Mouse (Mus musculus): ENCODE results near the gene Crls1. TPM values are rescaled to one million over a fixed set of nuclear protein-coding genes. Genes with fewer than 3 reads are reported as not detected.
A peak's percentile ranks its signal among the peaks of the same experiment; 100 is the strongest.

Crls1 gene
- polyA plus RNA-seq, 1 experiment, result 28.3 TPM

GRCm38 (mm10) chr2:132880844-132881645, 34.6 kb downstream of the Crls1 start, which contains the start of gene Lrrn4:
Lrrn4 (minus strand) TSS chr2:132880891.
- Histone ChIP-seq H3K27ac (ENCODE audit: insufficient read depth, low read length) (no peak within 1 kb of the TSS), H3K4me1 (ENCODE audit: control insufficient read depth, insufficient read depth, low read length) (no peaks in the 10 kb centered on the region), H3K4me3 (ENCODE audit: insufficient read depth, low read length) (peak within 1 kb of the TSS; percentile 44; the same call in 1 of the 2 replicates)
- no peak for TF ChIP-seq POLR2A (IDR thresholded peaks at IDR 0.05; ENCODE audit: extremely low read depth, insufficient read depth, low read length)
- TF ChIP-seq CTCF (IDR thresholded peaks at IDR 0.05; ENCODE audit: extremely low read depth, insufficient read depth, low read length), result no peak

- H3K27ac ChIP-seq (ENCODE audit: insufficient read depth, low read length), result no peak overlapping the region
- no peak overlapping the region for H3K4me3 ChIP-seq (ENCODE audit: insufficient read depth, low read length)
- TF ChIP-seq CTCF (IDR thresholded peaks at IDR 0.05; ENCODE audit: extremely low read depth, insufficient read depth, low read length) (no peak), POLR2A (IDR thresholded peaks at IDR 0.05; ENCODE audit: extremely low read depth, insufficient read depth, low read length) (no peak)
- no peaks in the 10 kb centered on the region for H3K4me1 ChIP-seq (ENCODE audit: control insufficient read depth, insufficient read depth, low read length)
These were observed 38.0 kb downstream of the Crls1 start for GRCm38 (mm10) chr2:132884303-132884967.

- no peak overlapping the region for H3K4me3 ChIP-seq (ENCODE audit: insufficient read depth, low read length)
- TF ChIP-seq CTCF (IDR thresholded peaks at IDR 0.05; ENCODE audit: extremely low read depth, insufficient read depth, low read length) (no peak), POLR2A (IDR thresholded peaks at IDR 0.05; ENCODE audit: extremely low read depth, insufficient read depth, low read length) (no peak)
- no peaks in the 10 kb centered on the region for H3K4me1 ChIP-seq (ENCODE audit: control insufficient read depth, insufficient read depth, low read length)
- no peak overlapping the region for H3K27ac ChIP-seq (ENCODE audit: insufficient read depth, low read length)
These were observed 38.8 kb downstream of the Crls1 start for GRCm38 (mm10) chr2:132885312-132885711.

- Histone ChIP-seq H3K27ac (ENCODE audit: insufficient read depth, low read length) (no peak overlapping the region), H3K4me1 (ENCODE audit: control insufficient read depth, insufficient read depth, low read length) (peaks cover 2% of the 10 kb centered on the region; the same call in 1 of the 2 replicates), H3K4me3 (ENCODE audit: insufficient read depth, low read length) (no peak overlapping the region)
- TF ChIP-seq CTCF (IDR thresholded peaks at IDR 0.05; ENCODE audit: extremely low read depth, insufficient read depth, low read length) (no peak), POLR2A (IDR thresholded peaks at IDR 0.05; ENCODE audit: extremely low read depth, insufficient read depth, low read length) (no peak)
These were observed 47.4 kb downstream of the Crls1 start for GRCm38 (mm10) chr2:132893826-132894225.

- Histone ChIP-seq H3K27ac (ENCODE audit: insufficient read depth, low read length) (no peak overlapping the region), H3K4me3 (ENCODE audit: insufficient read depth, low read length) (no peak overlapping the region), H3K4me1 (ENCODE audit: control insufficient read depth, insufficient read depth, low read length) (peaks cover 2% of the 10 kb centered on the region; the same call in 1 of the 2 replicates)
- TF ChIP-seq POLR2A (IDR thresholded peaks at IDR 0.05; ENCODE audit: extremely low read depth, insufficient read depth, low read length) (no peak), CTCF (IDR thresholded peaks at IDR 0.05; ENCODE audit: extremely low read depth, insufficient read depth, low read length) (no peak)
These were observed 51.7 kb downstream of the Crls1 start for GRCm38 (mm10) chr2:132898211-132898610.

- TF ChIP-seq POLR2A (IDR thresholded peaks at IDR 0.05; ENCODE audit: extremely low read depth, insufficient read depth, low read length), result no peak
- no peak for TF ChIP-seq CTCF (IDR thresholded peaks at IDR 0.05; ENCODE audit: extremely low read depth, insufficient read depth, low read length)
- H3K4me1 ChIP-seq (ENCODE audit: control insufficient read depth, insufficient read depth, low read length), result no peaks in the 10 kb centered on the region
- H3K27ac ChIP-seq (ENCODE audit: insufficient read depth, low read length), result no peak overlapping the region
These were observed 54.1 kb downstream of the Crls1 start for GRCm38 (mm10) chr2:132900596-132900995.

GRCm38 (mm10) chr2:132901636-132902035, 55.2 kb downstream of the Crls1 start:
- Histone ChIP-seq H3K4me1 (ENCODE audit: control insufficient read depth, insufficient read depth, low read length) (no peaks in the 10 kb centered on the region), H3K27ac (ENCODE audit: insufficient read depth, low read length) (no peak overlapping the region), H3K4me3 (ENCODE audit: insufficient read depth, low read length) (no peak overlapping the region)
- TF ChIP-seq CTCF (IDR thresholded peaks at IDR 0.05; ENCODE audit: extremely low read depth, insufficient read depth, low read length), result no peak
- no peak for TF ChIP-seq POLR2A (IDR thresholded peaks at IDR 0.05; ENCODE audit: extremely low read depth, insufficient read depth, low read length)

More at GRCm38 (mm10) chr2:132900596-132900995, 54.1 kb downstream of the Crls1 start:
- H3K4me3 ChIP-seq (ENCODE audit: insufficient read depth, low read length), result no peak overlapping the region

GRCm38 (mm10) chr2:132902056-132902455, 55.6 kb downstream of the Crls1 start:
- H3K4me1 ChIP-seq (ENCODE audit: control insufficient read depth, insufficient read depth, low read length), result no peaks in the 10 kb centered on the region
- TF ChIP-seq CTCF (IDR thresholded peaks at IDR 0.05; ENCODE audit: extremely low read depth, insufficient read depth, low read length), result no peak
- no peak for TF ChIP-seq POLR2A (IDR thresholded peaks at IDR 0.05; ENCODE audit: extremely low read depth, insufficient read depth, low read length)

GRCm38 (mm10) chr2:132903498-132903897, 57.0 kb downstream of the Crls1 start:
- TF ChIP-seq POLR2A (IDR thresholded peaks at IDR 0.05; ENCODE audit: extremely low read depth, insufficient read depth, low read length), result no peak
- peak; percentile 51 for TF ChIP-seq CTCF (IDR thresholded peaks at IDR 0.05; ENCODE audit: extremely low read depth, insufficient read depth, low read length)
- H3K27ac ChIP-seq (ENCODE audit: insufficient read depth, low read length), result no peak overlapping the region
- H3K4me1 ChIP-seq (ENCODE audit: control insufficient read depth, insufficient read depth, low read length), result no peaks in the 10 kb centered on the region
- H3K4me3 ChIP-seq (ENCODE audit: insufficient read depth, low read length), result no peak overlapping the region

More at GRCm38 (mm10) chr2:132902056-132902455, 55.6 kb downstream of the Crls1 start:
- no peak overlapping the region for H3K27ac ChIP-seq (ENCODE audit: insufficient read depth, low read length)
- H3K4me3 ChIP-seq (ENCODE audit: insufficient read depth, low read length), result no peak overlapping the region

All from cortical plate, adult 2 months (tissue).